Mouse (Mus musculus) bone marrow, adult 2 months (tissue): Measurements from ENCODE around the gene Gpr180.

Experiments used
- CTCF ChIP-seq: fragments of 200-500 bp; IDR thresholded peaks from 2 replicates; pipeline ENCODE4 v1.5.1; 2011; ENCODE audit warnings: low read length, control low read depth; ENCODE audit not compliant: control insufficient read depth, insufficient read depth
- POLR2A ChIP-seq: fragments of 200-500 bp; IDR thresholded peaks from 2 replicates; pipeline ENCODE4 v1.6.1; 2011; ENCODE audit warnings: low read depth, mild to moderate bottlenecking, control low read depth, low read length, borderline replicate concordance; ENCODE audit not compliant: control insufficient read depth

DNA sequence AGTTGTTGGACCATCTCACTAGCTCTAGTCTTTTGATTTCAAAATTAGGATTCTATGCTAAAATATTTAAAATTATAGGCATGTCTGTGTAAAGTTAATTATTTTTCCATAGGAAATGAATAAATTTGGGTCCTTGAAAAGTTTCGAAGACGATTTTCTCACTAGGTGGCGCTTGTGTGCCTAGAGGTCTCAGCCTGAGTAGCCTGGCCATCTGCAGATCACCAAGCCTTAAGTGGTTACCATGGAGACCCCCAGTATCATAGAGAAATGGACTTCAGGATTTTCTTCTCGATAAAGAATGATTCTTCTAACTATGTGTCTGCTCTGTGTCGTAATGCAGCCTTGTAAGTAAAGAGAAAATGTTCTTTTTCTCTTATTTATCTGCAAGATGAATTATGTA lies 72.7 kb downstream of the Gpr180 start:
- TF ChIP-seq CTCF, result 0 out of 2 replicates have a peak, but pooled peaks have one; percentile 20
- TF ChIP-seq POLR2A, result no peak
